Mouse (Mus musculus): ENCODE data around the gene Mog.

DNA sequence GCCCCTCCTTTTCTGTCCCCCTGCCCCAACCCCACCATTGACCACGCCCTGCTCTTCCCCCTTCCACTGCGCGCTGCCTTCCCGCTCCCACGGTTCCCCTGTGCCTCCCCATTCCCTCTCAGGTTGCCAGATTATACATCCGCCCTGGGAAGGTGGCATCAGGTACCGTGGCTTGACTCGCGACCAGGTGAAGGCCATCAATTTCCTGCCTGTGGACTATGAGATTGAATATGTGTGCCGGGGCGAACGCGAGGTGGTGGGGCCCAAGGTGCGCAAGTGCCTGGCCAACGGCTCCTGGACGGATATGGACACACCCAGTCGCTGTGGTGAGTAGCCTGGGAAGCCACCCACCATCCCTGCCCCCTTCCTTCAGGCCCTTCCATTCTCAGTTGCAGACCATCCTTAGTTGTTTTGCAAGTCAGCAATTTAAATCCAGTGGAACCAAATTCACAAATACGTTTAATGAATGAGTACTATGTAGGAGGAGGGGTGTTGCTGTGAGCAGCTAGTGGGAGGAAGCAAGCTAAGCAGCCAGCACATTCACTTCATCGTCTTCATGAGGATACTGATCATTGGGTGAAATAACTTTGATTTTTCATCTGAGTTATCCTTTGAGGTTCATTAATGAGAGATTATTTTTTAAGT, 24.3 kb upstream of the Mog start:
- TF ChIP-seq EP300 (IDR thresholded peaks at IDR 0.05; ENCODE audit: low read depth) (no peak), CTCF (IDR thresholded peaks at IDR 0.05; ENCODE audit: low read depth) (no peak)

Measured in liver, embryonic 14.5 days (tissue).